Mouse (Mus musculus) limb, embryonic 10.5 days (tissue): Measurements from ENCODE around the gene Rdh14. TPM values are rescaled to one million over a fixed set of nuclear protein-coding genes. Genes with fewer than 3 reads are reported as not detected.

Experiments used
- DNase-seq: peaks from one replicate; pipeline ENCODE4 v3.0.0-alpha.2; 2017; ENCODE audit warnings: low spot score
- H3K27ac ChIP-seq: fragments of 300-500 bp; sonication (generic); 2 replicates; pipeline ENCODE4 v1.5.1; 2016; ENCODE audit warnings: mild to moderate bottlenecking
- H3K27me3 ChIP-seq: fragments of 300-500 bp; sonication (generic); 2 replicates; pipeline ENCODE4 v1.6.1; 2016; ENCODE audit warnings: low read depth, mild to moderate bottlenecking; ENCODE audit not compliant: poor library complexity, severe bottlenecking
- H3K36me3 ChIP-seq: fragments of 300-500 bp; sonication (generic); 2 replicates; pipeline ENCODE4 v1.6.1; 2016; ENCODE audit warnings: mild to moderate bottlenecking, moderate library complexity
- H3K4me1 ChIP-seq: fragments of 300-500 bp; sonication (generic); 2 replicates; pipeline ENCODE4 v1.6.1; 2016
- H3K4me3 ChIP-seq: fragments of 300-500 bp; sonication (generic); 2 replicates; pipeline ENCODE4 v1.5.1; 2016; ENCODE audit warnings: mild to moderate bottlenecking, moderate library complexity
- H3K9me3 ChIP-seq: fragments of 300-500 bp; sonication (generic); replicated peaks from 2 replicates; pipeline ENCODE4 v1.6.1; 2016; ENCODE audit warnings: mild to moderate bottlenecking
- WGBS: fragments of 180-500 bp; shearing (Covaris S2); methylation state at CpG from one replicate; pipeline ENCODE4 v1.1.7; 2016; 5-methylcytosine and 5-hydroxymethylcytosine counted together
- polyA plus RNA-seq: library from polyadenylated mRNA; unstranded; fragments of >200 nt; fragmentation: Nextera tagmentation; extraction: Ambion mirVana; gene quantifications from 2 replicates; pipeline ENCODE4 v1.2.1, GENCODE M21; 2016

Gene Rdh14
- polyA plus RNA-seq = 18.6 and 24.5 TPM in 2 replicates

- peak within 1 kb of the TSS; percentile 98 for H3K27ac ChIP-seq
- peak within 1 kb of the TSS; percentile 78 for H3K4me3 ChIP-seq
- WGBS = under 1% methylated on average over 53 of the region's 53 CpGs
- no peaks in the 10 kb centered on the region for H3K9me3 ChIP-seq
- H3K36me3 ChIP-seq = peaks cover 8% of the 10 kb centered on the region
- no peaks in the 10 kb centered on the region for H3K27me3 ChIP-seq
- DNase-seq = peak; percentile 92
- H3K4me1 ChIP-seq = peaks cover 8% of the 10 kb centered on the region
Measured at GRCm38 (mm10) chr12:10390671-10391441, at the start of gene Rdh14. TSS of gene Rdh14 (plus strand) at chr12:10390772.

GRCm38 (mm10) chr12:10350706-10351105, 39.9 kb upstream of the Rdh14 start:
- Histone ChIP-seq H3K27ac (no peak overlapping the region), H3K4me1 (no peaks in the 10 kb centered on the region), H3K9me3 (no peaks in the 10 kb centered on the region), H3K4me3 (no peak overlapping the region), H3K36me3 (no peaks in the 10 kb centered on the region), H3K27me3 (no peaks in the 10 kb centered on the region)
- 74% methylated on average over 3 of the region's 3 CpGs for WGBS
- DNase-seq = no peak

DNA sequence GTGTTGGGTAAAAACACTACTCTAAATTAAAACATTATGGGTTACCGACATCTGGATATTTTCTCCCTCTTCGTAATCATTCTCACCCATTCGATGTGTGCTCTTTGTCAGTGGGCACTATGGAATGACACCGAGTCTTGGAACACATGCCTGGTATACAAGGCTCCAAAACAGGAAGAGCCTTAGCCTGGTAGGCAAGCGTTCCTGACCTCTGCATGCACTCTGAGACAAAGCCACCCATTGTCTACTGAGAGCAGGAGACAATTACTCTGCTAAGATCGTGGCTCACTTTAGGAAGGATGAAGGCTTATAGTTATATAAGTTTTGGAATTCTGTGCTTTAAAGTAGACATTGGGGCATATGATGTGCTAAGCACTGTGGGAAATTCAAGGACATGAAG, 32.8 kb upstream of the Rdh14 start:
- H3K27ac ChIP-seq = no peak overlapping the region
- H3K9me3 ChIP-seq = no peaks in the 10 kb centered on the region
- no peaks in the 10 kb centered on the region for H3K36me3 ChIP-seq
- H3K4me3 ChIP-seq = no peak overlapping the region
- no peaks in the 10 kb centered on the region for H3K27me3 ChIP-seq
- H3K4me1 ChIP-seq = peaks cover 6% of the 10 kb centered on the region
- no peak for DNase-seq
- 58% methylated on average over 6 of the region's 6 CpGs for WGBS

- H3K9me3 ChIP-seq = no peaks in the 10 kb centered on the region
- H3K27ac ChIP-seq = no peak within 1 kb of the TSS
- DNase-seq = no peak
- H3K36me3 ChIP-seq = no peaks in the 10 kb centered on the region
- H3K4me1 ChIP-seq = no peaks in the 10 kb centered on the region
- H3K27me3 ChIP-seq = no peaks in the 10 kb centered on the region
- WGBS = 91% methylated on average over 3 of the region's 3 CpGs
- H3K4me3 ChIP-seq = no peak within 1 kb of the TSS
Measured at GRCm38 (mm10) chr12:10369673-10370072, 20.9 kb upstream of the Rdh14 start, which contains the start of gene Nt5c1b. TSS of gene Nt5c1b (plus strand) at chr12:10369973.

GRCm38 (mm10) chr12:10400788-10401187, 10.2 kb downstream of the Rdh14 start:
- H3K27me3 ChIP-seq = no peaks in the 10 kb centered on the region
- 87% methylated on average over 1 of the region's 1 CpGs for WGBS
- H3K9me3 ChIP-seq = no peaks in the 10 kb centered on the region
- no peak overlapping the region for H3K4me3 ChIP-seq
- no peaks in the 10 kb centered on the region for H3K36me3 ChIP-seq
- H3K4me1 ChIP-seq = 0 out of 2 replicates have a peak, but pooled peaks cover 5% of the 10 kb centered on the region
- DNase-seq = no peak
- no peak overlapping the region for H3K27ac ChIP-seq

- Histone ChIP-seq H3K4me3 (no peak overlapping the region), H3K27ac (no peak overlapping the region), H3K27me3 (no peaks in the 10 kb centered on the region), H3K36me3 (no peaks in the 10 kb centered on the region), H3K9me3 (no peaks in the 10 kb centered on the region), H3K4me1 (0 out of 2 replicates have a peak, but pooled peaks cover 5% of the 10 kb centered on the region)
- WGBS = 84% methylated on average over 9 of the region's 9 CpGs
- no peak for DNase-seq
Measured at GRCm38 (mm10) chr12:10402421-10403115, 12.0 kb downstream of the Rdh14 start.

GRCm38 (mm10) chr12:10410511-10411179, 20.1 kb downstream of the Rdh14 start:
- H3K27ac ChIP-seq = no peak overlapping the region
- 86% methylated on average over 3 of the region's 3 CpGs for WGBS
- no peak overlapping the region for H3K4me3 ChIP-seq
- no peaks in the 10 kb centered on the region for H3K27me3 ChIP-seq
- no peak for DNase-seq
- H3K36me3 ChIP-seq = no peaks in the 10 kb centered on the region
- no peaks in the 10 kb centered on the region for H3K9me3 ChIP-seq
- no peaks in the 10 kb centered on the region for H3K4me1 ChIP-seq

DNA sequence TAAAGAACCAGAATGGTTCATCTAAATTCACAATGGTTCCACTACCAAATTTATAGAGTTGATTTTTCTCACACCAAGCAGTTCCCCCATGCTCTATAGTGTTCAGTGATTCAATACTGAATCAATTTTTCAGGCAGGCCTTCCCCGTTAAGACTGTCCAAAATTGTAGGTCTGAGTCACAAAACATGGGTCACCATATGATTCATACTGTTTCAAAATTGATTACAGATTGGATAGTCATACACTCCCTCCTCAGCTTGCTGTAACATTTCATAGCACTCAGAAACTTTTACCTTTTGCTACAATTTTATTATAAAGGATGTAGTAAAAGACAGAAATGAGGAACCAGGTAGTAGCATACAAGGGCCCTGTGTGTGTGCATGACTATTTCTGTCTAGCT, 20.9 kb downstream of the Rdh14 start:
- Histone ChIP-seq H3K4me1 (no peaks in the 10 kb centered on the region), H3K27me3 (no peaks in the 10 kb centered on the region), H3K9me3 (no peaks in the 10 kb centered on the region), H3K27ac (no peak overlapping the region), H3K4me3 (no peak overlapping the region), H3K36me3 (no peaks in the 10 kb centered on the region)
- DNase-seq = no peak
- WGBS = 85% methylated on average over 1 of the region's 1 CpGs

DNA sequence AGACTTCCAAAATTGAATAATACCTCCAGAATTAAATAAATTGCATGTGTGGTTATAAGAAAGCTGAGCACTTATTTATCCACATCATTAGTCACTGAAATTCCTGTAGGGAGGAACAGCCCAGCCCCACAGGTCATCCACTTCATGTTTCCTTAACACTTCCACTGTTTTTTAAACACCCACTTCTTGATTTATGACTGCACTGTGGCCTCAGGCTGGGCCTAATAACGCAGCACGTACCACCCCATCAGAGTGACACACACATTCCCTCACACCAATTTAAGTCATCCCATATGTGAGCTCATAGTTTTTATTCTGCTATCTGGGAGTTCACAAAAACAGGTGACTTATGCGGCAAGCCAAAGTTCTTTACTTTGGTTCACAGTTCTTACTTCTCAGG, 31.8 kb downstream of the Rdh14 start:
- DNase-seq = peak; percentile 50
- Histone ChIP-seq H3K36me3 (no peaks in the 10 kb centered on the region), H3K4me1 (peaks cover 31% of the 10 kb centered on the region), H3K4me3 (no peak overlapping the region), H3K27ac (no peak overlapping the region), H3K27me3 (no peaks in the 10 kb centered on the region), H3K9me3 (no peaks in the 10 kb centered on the region)
- WGBS = 26% methylated on average over 3 of the region's 3 CpGs

DNA sequence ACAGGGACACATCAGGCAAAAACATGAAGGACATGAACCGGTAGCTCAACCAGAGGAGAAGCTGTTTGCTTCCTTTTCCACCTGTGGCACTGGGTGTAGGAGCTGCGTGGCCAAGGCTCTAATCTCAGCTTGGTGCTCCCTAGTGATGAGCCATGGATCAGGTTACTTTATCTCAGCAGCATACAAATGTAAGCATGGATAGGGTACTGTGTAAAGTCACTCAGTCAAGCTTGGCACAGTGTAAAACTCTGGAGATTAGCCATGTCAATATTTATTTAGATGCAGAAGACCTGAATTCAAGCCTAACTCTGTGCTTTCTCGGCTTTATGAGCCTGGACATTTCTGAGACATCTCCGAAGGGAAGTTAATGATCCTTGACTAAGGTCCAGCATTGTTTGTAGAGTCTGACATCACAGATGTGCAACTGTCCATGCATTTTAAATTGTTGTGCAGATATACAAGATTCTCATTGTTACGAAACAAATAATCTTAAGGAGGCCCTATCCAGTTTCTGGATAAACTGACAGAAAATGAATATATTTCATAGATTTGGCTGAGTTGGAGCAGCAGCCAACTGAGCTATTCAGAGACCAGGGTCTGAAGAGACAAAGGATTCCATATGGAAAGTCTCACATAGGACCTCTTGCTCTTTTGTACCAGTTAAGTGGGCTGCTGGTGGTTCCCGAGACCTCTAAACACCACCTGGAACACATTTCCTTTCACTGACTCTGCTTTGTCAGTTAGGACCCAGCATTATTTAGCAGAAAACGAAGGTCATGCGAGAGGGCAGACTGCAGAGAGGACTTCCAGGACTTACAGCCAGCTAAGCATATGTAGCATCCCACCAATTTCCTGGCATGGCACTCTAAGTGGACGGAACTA, 35.7 kb downstream of the Rdh14 start:
- no peak for DNase-seq
- H3K27ac ChIP-seq = peak overlapping the region; percentile 23; the same call in 1 of the 2 replicates
- no peak overlapping the region for H3K4me3 ChIP-seq
- H3K36me3 ChIP-seq = no peaks in the 10 kb centered on the region
- no peaks in the 10 kb centered on the region for H3K27me3 ChIP-seq
- H3K4me1 ChIP-seq = peaks cover 31% of the 10 kb centered on the region
- WGBS = 63% methylated on average over 9 of the region's 9 CpGs
- no peaks in the 10 kb centered on the region for H3K9me3 ChIP-seq

- Histone ChIP-seq H3K36me3 (no peaks in the 10 kb centered on the region), H3K4me3 (no peak overlapping the region), H3K9me3 (no peaks in the 10 kb centered on the region), H3K27me3 (peaks cover 5% of the 10 kb centered on the region; the same call in 1 of the 2 replicates), H3K4me1 (peaks cover 9% of the 10 kb centered on the region), H3K27ac (no peak overlapping the region)
- DNase-seq = no peak
- WGBS = 95% methylated on average over 1 of the region's 1 CpGs
Measured at GRCm38 (mm10) chr12:10430999-10431398, 40.4 kb downstream of the Rdh14 start.
